Mouse (Mus musculus) heart, embryonic 11.5 days (tissue): ENCODE data around the gene Ccl5. TPM values are rescaled to one million over a fixed set of nuclear protein-coding genes. Genes with fewer than 3 reads are reported as not detected.

Experiments used
- ATAC-seq: fragments of 200-750 bp; cut with Nextera tagmentation; replicated peaks from 2 replicates; pipeline ENCODE4 v1.8.0; 2017; ENCODE audit warnings: moderate library complexity; ENCODE audit not compliant: insufficient number of reproducible peaks, low FRiP score, low TSS enrichment
- H3K27ac ChIP-seq: fragments of 300-500 bp; sonication (generic); 2 replicates; pipeline ENCODE4 v1.5.1; 2014; ENCODE audit warnings: mild to moderate bottlenecking, low read depth, low read length
- H3K27me3 ChIP-seq: fragments of 300-500 bp; sonication (generic); 2 replicates; pipeline ENCODE4 v1.6.1; 2014; ENCODE audit warnings: mild to moderate bottlenecking, low read length, mixed read lengths; ENCODE audit not compliant: control insufficient read depth, insufficient read depth
- H3K36me3 ChIP-seq: fragments of 300-500 bp; sonication (generic); 2 replicates; pipeline ENCODE4 v1.6.1; 2014; ENCODE audit warnings: mild to moderate bottlenecking, low read length, moderate library complexity, mixed read lengths; ENCODE audit not compliant: control insufficient read depth, insufficient read depth
- H3K4me1 ChIP-seq: fragments of 300-500 bp; sonication (generic); 2 replicates; pipeline ENCODE4 v1.6.1; 2014; ENCODE audit warnings: low read length; ENCODE audit not compliant: control insufficient read depth, insufficient read depth
- H3K4me2 ChIP-seq: fragments of 300-500 bp; sonication (generic); 2 replicates; pipeline ENCODE4 v1.6.1; 2014; ENCODE audit warnings: mild to moderate bottlenecking, moderate library complexity
- H3K4me3 ChIP-seq: fragments of 300-500 bp; sonication (generic); 2 replicates; pipeline ENCODE4 v1.5.1; 2014; ENCODE audit warnings: low read depth, low read length
- H3K9ac ChIP-seq: fragments of 300-500 bp; sonication (generic); 2 replicates; pipeline ENCODE4 v1.6.1; 2014; ENCODE audit warnings: mild to moderate bottlenecking, low read depth, low read length, moderate library complexity
- H3K9me3 ChIP-seq: fragments of 300-500 bp; sonication (generic); replicated peaks from 2 replicates; pipeline ENCODE4 v1.6.1; 2016; ENCODE audit warnings: low read length; ENCODE audit not compliant: control insufficient read depth
- WGBS: fragments of 180-500 bp; shearing (Covaris S2); extraction: QIAGEN DNeasy Blood & Tissue Kit; methylation state at CpG from one replicate; pipeline ENCODE4 v1.1.7; 2014; ENCODE audit not compliant: insufficient replicate concordance; 5-methylcytosine and 5-hydroxymethylcytosine counted together
- polyA plus RNA-seq: library from polyadenylated mRNA; unstranded; fragments of >200 nt; fragmentation: Nextera tagmentation; extraction: Ambion mirVana; gene quantifications from 2 replicates; pipeline ENCODE4 v1.2.1, GENCODE M21; 2014

The Ccl5 gene
- polyA plus RNA-seq, 1 experiment from 2014 or later: not detected

DNA sequence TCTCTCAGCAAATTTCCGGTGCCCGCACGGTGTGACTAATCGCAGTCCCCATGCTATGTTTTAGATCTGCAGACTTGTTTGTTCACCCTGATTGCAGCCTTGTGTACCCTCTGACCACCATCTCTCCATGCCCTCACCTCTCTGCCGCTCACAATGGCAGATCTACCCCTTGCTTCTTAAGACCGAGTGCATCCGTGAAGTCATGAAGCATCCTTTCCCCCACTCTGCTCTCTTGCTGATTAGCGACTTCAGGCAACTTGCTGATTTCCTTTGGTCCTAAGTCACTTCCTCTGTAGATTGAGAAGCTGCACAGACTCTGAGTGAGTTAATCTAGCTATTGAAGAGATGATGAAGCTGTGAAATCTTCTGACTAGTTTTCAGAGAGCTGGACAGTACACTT is 3.8 kb upstream of the Ccl5 start:
- WGBS: 74% methylated on average over 8 of the region's 8 CpGs
- H3K36me3 ChIP-seq: no peaks in the 10 kb centered on the region
- H3K27ac ChIP-seq: 0 out of 2 replicates have a peak overlapping the region, but pooled peaks have one; percentile 0
- H3K9me3 ChIP-seq: no peaks in the 10 kb centered on the region
- peaks cover 6% of the 10 kb centered on the region for H3K4me1 ChIP-seq
- no peak for ATAC-seq
- H3K4me3 ChIP-seq: no peak overlapping the region
- peak overlapping the region; percentile 40; the same call in 1 of the 2 replicates for H3K4me2 ChIP-seq
- H3K9ac ChIP-seq: no peak overlapping the region
- no peaks in the 10 kb centered on the region for H3K27me3 ChIP-seq

DNA sequence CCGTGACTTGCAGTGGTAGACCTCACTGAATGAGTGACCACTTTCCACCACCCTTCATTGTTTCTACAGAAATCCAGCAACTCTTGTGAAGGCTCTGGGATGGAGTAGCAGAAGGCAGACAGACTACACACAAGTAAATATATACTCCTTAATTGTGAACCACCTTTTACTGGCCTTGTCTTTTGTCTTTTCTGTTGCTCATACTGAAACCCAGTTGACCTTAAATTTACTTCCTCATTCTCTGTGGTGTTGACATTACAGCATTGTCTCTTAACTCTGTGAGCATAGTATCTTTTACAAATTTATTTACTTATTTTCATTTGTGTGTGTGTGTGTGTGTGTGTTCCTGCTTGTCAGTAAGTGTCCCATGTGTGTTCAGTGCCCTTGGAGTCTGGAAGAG is 2.9 kb upstream of the Ccl5 start:
- Histone ChIP-seq H3K36me3 (no peaks in the 10 kb centered on the region), H3K9me3 (no peaks in the 10 kb centered on the region), H3K4me3 (no peak overlapping the region), H3K9ac (no peak overlapping the region), H3K4me2 (no peak overlapping the region), H3K27me3 (no peaks in the 10 kb centered on the region), H3K27ac (no peak overlapping the region), H3K4me1 (peaks cover 6% of the 10 kb centered on the region)
- WGBS: 81% methylated on average over 1 of the region's 1 CpGs
- no peak for ATAC-seq

GRCm38 (mm10) chr11:83529024-83529423 is 1.3 kb downstream of the Ccl5 start:
- 69% methylated on average over 12 of the region's 12 CpGs for WGBS
- Histone ChIP-seq H3K4me1 (no peaks in the 10 kb centered on the region), H3K36me3 (no peaks in the 10 kb centered on the region), H3K9ac (no peak overlapping the region), H3K4me2 (no peak overlapping the region), H3K4me3 (no peak overlapping the region), H3K27me3 (no peaks in the 10 kb centered on the region), H3K9me3 (no peaks in the 10 kb centered on the region), H3K27ac (no peak overlapping the region)
- ATAC-seq: no peak

DNA sequence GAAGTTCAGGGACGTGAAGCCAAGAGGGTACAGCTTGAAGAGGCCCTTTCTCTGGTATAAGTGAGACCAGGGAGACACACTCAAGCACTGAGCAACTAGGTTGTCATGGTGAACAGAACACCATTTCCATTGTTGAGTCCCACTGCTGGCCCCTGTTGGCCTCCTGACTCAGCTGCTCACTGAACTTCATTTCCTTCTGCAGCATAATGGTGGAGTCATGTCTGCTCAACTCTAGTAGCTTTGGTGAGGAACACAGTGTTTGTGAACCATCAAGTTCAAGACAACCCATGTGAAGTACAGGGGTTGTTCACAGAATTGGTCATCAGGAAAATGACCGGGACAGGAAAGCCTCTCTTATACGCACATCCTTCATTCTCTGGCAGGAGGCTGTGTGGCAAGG is 8.2 kb downstream of the Ccl5 start, which contains the start of gene Heatr9:
Gene Heatr9, minus strand, starts transcription at position 101 of the 400 bp plus-strand sequence.
- Histone ChIP-seq H3K4me3 (no peak within 1 kb of the TSS), H3K9ac (no peak within 1 kb of the TSS), H3K9me3 (no peaks in the 10 kb centered on the region), H3K4me2 (no peak within 1 kb of the TSS), H3K36me3 (no peaks in the 10 kb centered on the region), H3K27me3 (no peaks in the 10 kb centered on the region), H3K4me1 (no peaks in the 10 kb centered on the region), H3K27ac (no peak within 1 kb of the TSS)
- WGBS: 90% methylated on average over 3 of the region's 3 CpGs
- ATAC-seq: no peak

DNA sequence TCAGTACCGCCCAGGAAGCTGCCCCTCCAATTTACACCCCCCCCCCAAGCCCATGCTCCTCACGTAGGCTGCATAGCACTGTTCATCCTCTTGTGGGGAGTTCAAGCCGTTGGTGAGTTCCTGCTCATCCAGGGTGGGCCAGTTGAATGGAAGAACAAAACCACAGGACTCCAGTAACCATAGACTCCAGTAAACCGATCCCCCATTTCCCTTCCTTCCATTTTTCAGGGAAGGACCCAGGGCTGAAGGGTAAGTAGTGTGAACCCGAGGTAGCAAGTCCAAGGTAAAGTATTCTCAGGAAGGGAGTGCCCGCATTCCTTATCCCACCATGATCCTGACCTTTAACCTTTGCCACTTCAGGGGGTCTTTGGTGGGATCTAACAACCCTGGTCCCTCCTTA is 11.9 kb downstream of the Ccl5 start:
- Histone ChIP-seq H3K4me3 (no peak overlapping the region), H3K4me1 (no peaks in the 10 kb centered on the region), H3K27me3 (no peaks in the 10 kb centered on the region), H3K27ac (no peak overlapping the region), H3K9me3 (no peaks in the 10 kb centered on the region), H3K36me3 (no peaks in the 10 kb centered on the region), H3K9ac (no peak overlapping the region), H3K4me2 (no peak overlapping the region)
- WGBS: 58% methylated on average over 6 of the region's 6 CpGs
- no peak for ATAC-seq

GRCm38 (mm10) chr11:83517153-83517552 is 13.2 kb downstream of the Ccl5 start:
- no peaks in the 10 kb centered on the region for H3K9me3 ChIP-seq
- H3K4me3 ChIP-seq: no peak overlapping the region
- ATAC-seq: no peak

GRCm38 (mm10) chr11:83509521-83509920 is 20.8 kb downstream of the Ccl5 start:
- Histone ChIP-seq H3K27ac (no peak overlapping the region), H3K27me3 (no peaks in the 10 kb centered on the region), H3K36me3 (peaks cover 3% of the 10 kb centered on the region), H3K9me3 (no peaks in the 10 kb centered on the region), H3K4me2 (no peak overlapping the region), H3K4me3 (no peak overlapping the region), H3K4me1 (no peaks in the 10 kb centered on the region), H3K9ac (no peak overlapping the region)
- no peak for ATAC-seq

More at GRCm38 (mm10) chr11:83517153-83517552, 13.2 kb downstream of the Ccl5 start:
- H3K4me2 ChIP-seq: no peak overlapping the region
- H3K9ac ChIP-seq: no peak overlapping the region
- no peaks in the 10 kb centered on the region for H3K36me3 ChIP-seq
- no peaks in the 10 kb centered on the region for H3K27me3 ChIP-seq
- H3K27ac ChIP-seq: no peak overlapping the region
- no peaks in the 10 kb centered on the region for H3K4me1 ChIP-seq

DNA sequence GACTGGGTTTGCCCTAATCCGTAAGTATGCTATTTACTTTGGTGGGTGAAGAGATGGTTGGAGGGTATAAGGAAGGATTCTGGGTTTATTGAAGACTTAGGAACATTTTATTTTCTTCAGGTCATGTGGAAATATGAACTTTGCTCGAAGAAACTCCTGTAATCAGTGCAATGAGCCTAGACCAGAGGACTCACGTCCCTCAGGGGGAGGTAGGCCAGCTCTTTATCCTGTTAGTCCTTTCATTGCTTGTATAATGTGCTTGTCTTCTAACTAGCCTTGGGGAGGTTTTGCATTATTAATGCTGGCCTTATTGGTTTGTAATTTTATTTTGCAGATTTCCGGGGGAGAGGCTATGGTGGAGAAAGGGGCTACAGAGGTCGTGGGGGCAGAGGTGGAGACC is 26.0 kb downstream of the Ccl5 start:
- H3K36me3 ChIP-seq: peaks cover 16% of the 10 kb centered on the region

DNA sequence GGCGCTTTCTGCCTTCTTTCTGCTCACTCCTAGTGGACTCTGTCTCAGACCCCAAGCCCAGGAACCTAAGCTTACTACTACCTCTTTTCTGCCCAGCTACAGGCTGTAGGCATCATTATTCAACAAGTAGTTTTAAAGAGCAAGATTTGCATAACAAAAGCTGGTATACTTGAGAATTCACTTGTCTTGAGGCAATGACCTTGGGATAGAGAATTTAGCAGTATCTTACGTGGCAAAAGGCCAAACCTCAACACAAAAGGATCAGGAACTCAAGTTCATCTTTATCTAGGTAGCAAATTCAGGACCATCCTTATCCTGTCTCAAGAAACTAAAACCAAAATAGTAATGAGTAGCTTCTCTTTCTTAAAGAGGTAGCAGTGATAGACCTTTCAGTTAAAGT is 34.7 kb downstream of the Ccl5 start:
- peaks cover 7% of the 10 kb centered on the region for H3K36me3 ChIP-seq
- H3K9me3 ChIP-seq: no peaks in the 10 kb centered on the region
- ATAC-seq: no peak
- no peak overlapping the region for H3K4me3 ChIP-seq
- no peak overlapping the region for H3K9ac ChIP-seq
- no peak overlapping the region for H3K27ac ChIP-seq
- H3K27me3 ChIP-seq: no peaks in the 10 kb centered on the region
- H3K4me2 ChIP-seq: no peak overlapping the region
- no peaks in the 10 kb centered on the region for H3K4me1 ChIP-seq
- 83% methylated on average over 2 of the region's 2 CpGs for WGBS

More for the DNA sequence above, 26.0 kb downstream of the Ccl5 start:
- Histone ChIP-seq H3K27ac (no peak overlapping the region), H3K9me3 (no peaks in the 10 kb centered on the region), H3K4me3 (no peak overlapping the region), H3K9ac (no peak overlapping the region), H3K27me3 (no peaks in the 10 kb centered on the region), H3K4me1 (no peaks in the 10 kb centered on the region), H3K4me2 (no peak overlapping the region)
- ATAC-seq: no peak
- 93% methylated on average over 5 of the region's 5 CpGs for WGBS
